Mouse (Mus musculus) midbrain, embryonic 16.5 days (tissue): Measurements from ENCODE around the gene Steap3. TPM values are rescaled to one million over a fixed set of nuclear protein-coding genes. Genes with fewer than 3 reads are reported as not detected.

ENCODE experiments used
- ATAC-seq: fragments of 200-750 bp; cut with Nextera tagmentation; 2 replicates; pipeline ENCODE4 v1.8.0; 2017; ENCODE audit warnings: moderate TSS enrichment
- H3K27ac ChIP-seq: fragments of 300-500 bp; sonication (generic); 2 replicates; pipeline ENCODE4 v1.5.1; 2014; ENCODE audit warnings: mild to moderate bottlenecking, low read length, mixed read lengths
- H3K27me3 ChIP-seq: fragments of 300-500 bp; sonication (generic); 2 replicates; pipeline ENCODE4 v1.6.1; 2014; ENCODE audit warnings: low read depth, low read length, mixed read lengths; ENCODE audit not compliant: control insufficient read depth, insufficient read depth
- H3K36me3 ChIP-seq: fragments of 300-500 bp; sonication (generic); 2 replicates; pipeline ENCODE4 v1.6.1; 2014; ENCODE audit warnings: mild to moderate bottlenecking, low read length, moderate library complexity, mixed read lengths; ENCODE audit not compliant: control insufficient read depth, insufficient read depth
- H3K4me1 ChIP-seq: fragments of 300-500 bp; sonication (generic); 2 replicates; pipeline ENCODE4 v1.6.1; 2014; ENCODE audit warnings: mild to moderate bottlenecking, low read length, mixed read lengths; ENCODE audit not compliant: control insufficient read depth, insufficient read depth
- H3K4me2 ChIP-seq: fragments of 300-500 bp; sonication (generic); 2 replicates; pipeline ENCODE4 v1.6.1; 2014; ENCODE audit warnings: mild to moderate bottlenecking, low read length, mixed read lengths
- H3K4me3 ChIP-seq: fragments of 300-500 bp; sonication (generic); 2 replicates; pipeline ENCODE4 v1.5.1; 2014; ENCODE audit warnings: low read depth, mild to moderate bottlenecking, low read length, moderate library complexity, mixed read lengths
- H3K9ac ChIP-seq: fragments of 300-500 bp; sonication (generic); 2 replicates; pipeline ENCODE4 v1.6.1; 2014; ENCODE audit warnings: low read depth, low read length, mixed read lengths
- H3K9me3 ChIP-seq: fragments of 300-500 bp; sonication (generic); replicated peaks from 2 replicates; pipeline ENCODE4 v1.6.1; 2014; ENCODE audit warnings: mild to moderate bottlenecking, low read length, mixed read lengths; ENCODE audit not compliant: control insufficient read depth, poor library complexity, severe bottlenecking
- WGBS: fragments of 180-500 bp; shearing (Covaris S2); extraction: QIAGEN DNeasy Blood & Tissue Kit; methylation state at CpG from one replicate; pipeline ENCODE4 v1.1.7; 2014; 5-methylcytosine and 5-hydroxymethylcytosine counted together
- polyA plus RNA-seq: library from polyadenylated mRNA; unstranded; fragments of >200 nt; fragmentation: Nextera tagmentation; extraction: Ambion mirVana; gene quantifications from 2 replicates; pipeline ENCODE4 v1.2.1, GENCODE M21; 2015

Gene Steap3
- polyA plus RNA-seq, 1 experiment from 2014 or later, result 3.7 TPM

DNA sequence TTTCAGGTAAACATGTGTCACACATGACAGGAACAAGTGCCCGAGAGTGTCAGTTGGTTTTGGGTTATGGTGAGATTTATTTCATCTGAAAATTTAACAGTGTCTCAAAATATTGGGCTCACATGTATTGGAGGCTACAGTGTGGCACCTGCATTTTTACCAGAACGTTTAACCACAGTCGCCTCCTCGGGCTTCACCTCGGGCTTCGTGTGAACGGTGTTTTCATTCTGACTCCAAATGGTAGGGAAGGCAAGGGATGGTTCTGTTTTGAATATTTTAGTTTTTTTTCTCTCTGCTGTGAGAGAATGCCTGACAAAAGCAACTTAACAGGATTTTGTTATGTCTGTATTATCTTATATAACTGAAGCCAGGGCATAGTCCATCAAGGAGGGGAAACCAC is 103.8 kb downstream of the Steap3 start:
- no peak for ATAC-seq
- H3K36me3 ChIP-seq, result no peaks in the 10 kb centered on the region
- H3K4me1 ChIP-seq, result no peaks in the 10 kb centered on the region
- H3K4me3 ChIP-seq, result no peak overlapping the region
- no peaks in the 10 kb centered on the region for H3K27me3 ChIP-seq
- no peak overlapping the region for H3K4me2 ChIP-seq
- no peak overlapping the region for H3K27ac ChIP-seq
- WGBS, result 88% methylated on average over 7 of the region's 7 CpGs
- no peaks in the 10 kb centered on the region for H3K9me3 ChIP-seq
- H3K9ac ChIP-seq, result no peak overlapping the region

DNA sequence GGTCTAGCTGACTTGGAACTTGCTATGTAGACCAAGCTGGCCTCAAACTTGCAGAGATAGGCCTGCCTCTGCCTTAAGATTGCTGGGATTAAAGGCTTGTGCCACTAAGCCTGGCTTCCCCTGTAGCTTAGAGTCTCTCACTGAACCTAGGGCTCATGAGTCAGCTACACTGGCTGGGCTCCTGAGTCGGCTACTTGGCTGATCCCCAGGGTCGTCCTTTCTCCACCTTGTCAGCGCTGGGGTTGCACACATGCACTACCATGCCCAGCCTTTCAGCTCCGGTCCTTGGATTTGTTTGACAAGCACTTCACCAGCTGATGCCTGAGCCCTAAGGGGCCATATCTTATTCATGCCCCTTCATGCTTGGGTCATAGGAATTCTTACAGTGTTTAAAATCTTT is 104.5 kb downstream of the Steap3 start:
- Histone ChIP-seq H3K27ac (no peak overlapping the region), H3K9me3 (no peaks in the 10 kb centered on the region), H3K4me1 (no peaks in the 10 kb centered on the region), H3K36me3 (no peaks in the 10 kb centered on the region), H3K4me3 (no peak overlapping the region), H3K9ac (no peak overlapping the region), H3K27me3 (no peaks in the 10 kb centered on the region), H3K4me2 (no peak overlapping the region)
- 64% methylated on average over 4 of the region's 4 CpGs for WGBS
- no peak for ATAC-seq

DNA sequence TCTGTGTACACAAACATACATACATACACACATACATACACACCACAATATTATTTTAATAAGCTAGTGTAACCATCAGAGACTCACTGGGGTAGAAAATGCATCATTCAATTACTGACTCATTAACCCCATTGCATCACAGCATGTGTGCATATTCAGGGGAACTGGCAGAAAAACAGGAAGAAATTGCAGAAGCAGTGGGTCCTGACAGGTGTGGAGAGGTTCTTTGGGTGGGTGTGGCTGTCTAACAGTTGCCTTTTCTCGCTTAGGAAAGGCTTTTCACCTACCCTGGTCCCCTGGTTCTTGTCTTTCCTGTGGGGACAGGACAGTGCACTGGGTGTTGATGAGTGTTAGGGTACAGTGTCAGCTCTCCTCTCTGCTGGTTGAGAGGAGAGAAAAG is 109.9 kb downstream of the Steap3 start:
- Histone ChIP-seq H3K36me3 (no peaks in the 10 kb centered on the region), H3K4me3 (no peak overlapping the region), H3K4me1 (no peaks in the 10 kb centered on the region), H3K9me3 (no peaks in the 10 kb centered on the region), H3K9ac (no peak overlapping the region), H3K4me2 (no peak overlapping the region), H3K27me3 (no peaks in the 10 kb centered on the region), H3K27ac (no peak overlapping the region)
- ATAC-seq, result no peak
- whole genome bisulfite sequencing, result 61% methylated on average over 1 of the region's 1 CpGs

DNA sequence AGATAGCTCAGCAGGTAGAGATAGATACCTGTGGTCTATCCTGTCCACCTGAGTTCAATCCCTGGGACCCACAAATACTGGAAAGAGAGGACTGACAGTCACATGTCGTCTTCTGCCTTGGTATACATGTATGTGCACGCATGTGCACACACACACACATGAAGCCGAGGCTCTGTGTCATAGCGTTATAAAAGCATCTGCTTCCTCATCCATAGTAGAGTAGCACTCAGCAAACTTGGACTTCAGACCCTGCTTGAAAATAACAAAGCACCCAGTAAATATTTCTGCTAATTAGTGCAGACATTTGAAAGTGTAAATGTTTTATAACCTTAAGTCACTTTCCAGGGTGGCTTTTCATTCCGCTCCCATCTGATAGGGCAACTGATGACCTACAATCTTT is 111.0 kb downstream of the Steap3 start:
- Histone ChIP-seq H3K4me1 (no peaks in the 10 kb centered on the region), H3K9me3 (no peaks in the 10 kb centered on the region), H3K4me3 (no peak overlapping the region), H3K27me3 (no peaks in the 10 kb centered on the region), H3K36me3 (no peaks in the 10 kb centered on the region), H3K4me2 (no peak overlapping the region), H3K27ac (no peak overlapping the region), H3K9ac (no peak overlapping the region)
- ATAC-seq, result no peak
- 93% methylated on average over 5 of the region's 5 CpGs for WGBS

DNA sequence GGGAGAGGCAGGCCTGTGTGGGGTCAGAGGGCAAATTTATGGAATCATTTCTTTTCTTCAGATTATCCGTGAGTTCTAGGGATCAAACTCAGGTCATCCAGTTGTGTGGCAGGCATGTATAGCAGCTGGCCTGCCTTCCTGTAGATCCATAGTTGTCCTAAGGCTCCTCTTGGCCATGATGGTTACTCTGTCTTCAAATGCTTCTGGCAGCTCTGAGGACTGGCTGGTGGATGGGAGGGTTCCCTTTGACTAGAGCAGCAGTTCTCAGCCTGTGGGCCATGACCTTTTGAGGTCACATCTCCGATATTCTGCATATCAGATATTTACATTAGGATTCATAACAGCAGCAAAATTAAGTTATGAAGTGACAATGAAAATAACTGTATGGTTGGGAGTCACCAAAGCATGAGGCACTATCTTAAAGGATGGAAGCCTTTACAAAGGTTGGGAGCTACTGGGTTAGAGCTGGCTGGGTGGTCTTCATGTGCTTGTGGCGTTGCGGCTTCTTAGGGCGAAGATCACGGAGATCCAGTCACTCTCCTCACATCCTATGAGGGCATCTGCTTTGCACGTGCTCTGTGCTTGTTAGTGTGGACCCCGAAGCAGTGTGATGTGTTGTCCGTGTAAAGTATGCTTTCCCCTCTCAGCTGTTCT is 113.9 kb downstream of the Steap3 start:
- Histone ChIP-seq H3K36me3 (no peaks in the 10 kb centered on the region), H3K9ac (no peak overlapping the region), H3K27me3 (no peaks in the 10 kb centered on the region), H3K27ac (no peak overlapping the region), H3K4me2 (no peak overlapping the region), H3K9me3 (no peaks in the 10 kb centered on the region), H3K4me3 (no peak overlapping the region), H3K4me1 (no peaks in the 10 kb centered on the region)
- WGBS, result 94% methylated on average over 9 of the region's 9 CpGs
- no peak for ATAC-seq

DNA sequence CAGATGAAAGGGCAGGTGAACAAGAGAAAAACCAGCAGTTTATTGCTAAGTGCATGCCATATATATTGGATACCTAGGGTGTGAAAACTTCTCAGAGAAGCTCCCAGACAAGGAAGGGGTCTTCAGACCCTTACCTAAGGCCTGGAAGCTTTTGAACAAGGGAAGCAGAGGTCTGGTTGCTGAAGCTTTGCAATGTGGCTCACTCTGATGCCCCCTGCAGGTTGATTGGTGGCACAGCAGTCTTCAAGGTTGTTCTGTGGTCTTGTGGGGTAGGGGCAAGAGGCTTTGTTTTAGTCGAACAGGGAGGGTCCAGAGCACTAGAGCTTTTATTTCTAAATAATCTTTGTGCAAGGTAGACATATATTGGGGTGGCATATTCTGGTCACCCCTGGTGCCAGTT is 117.2 kb downstream of the Steap3 start:
- 15% methylated on average over 1 of the region's 1 CpGs for WGBS
- H3K27me3 ChIP-seq, result no peaks in the 10 kb centered on the region
- no peaks in the 10 kb centered on the region for H3K9me3 ChIP-seq
- no peak overlapping the region for H3K9ac ChIP-seq
- H3K4me2 ChIP-seq, result no peak overlapping the region
- no peaks in the 10 kb centered on the region for H3K4me1 ChIP-seq
- no peaks in the 10 kb centered on the region for H3K36me3 ChIP-seq
- no peak for ATAC-seq
- no peak overlapping the region for H3K4me3 ChIP-seq
- H3K27ac ChIP-seq, result no peak overlapping the region

DNA sequence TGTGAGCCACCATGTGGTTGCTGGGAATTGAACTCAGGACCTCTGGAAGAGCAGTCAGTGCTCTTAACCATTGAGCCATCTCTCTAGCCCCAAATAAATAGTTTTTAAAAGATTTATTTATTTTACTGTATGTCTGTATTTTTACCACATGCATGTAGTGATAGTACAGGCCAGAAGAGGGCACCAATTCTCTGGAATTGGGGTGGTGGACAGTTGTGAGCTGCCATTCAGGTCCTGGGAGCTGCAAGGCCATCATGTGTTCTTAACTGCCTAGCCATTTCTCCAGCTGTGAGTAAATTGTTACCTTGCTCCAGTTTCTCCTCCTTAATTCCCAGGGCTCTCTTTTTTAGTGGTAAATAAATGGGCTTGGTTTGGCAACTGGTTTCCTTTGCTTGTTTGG is 118.3 kb downstream of the Steap3 start:
- Histone ChIP-seq H3K9me3 (no peaks in the 10 kb centered on the region), H3K27ac (no peak overlapping the region), H3K27me3 (no peaks in the 10 kb centered on the region), H3K4me2 (no peak overlapping the region), H3K4me3 (no peak overlapping the region), H3K4me1 (no peaks in the 10 kb centered on the region), H3K9ac (no peak overlapping the region), H3K36me3 (no peaks in the 10 kb centered on the region)
- no peak for ATAC-seq

DNA sequence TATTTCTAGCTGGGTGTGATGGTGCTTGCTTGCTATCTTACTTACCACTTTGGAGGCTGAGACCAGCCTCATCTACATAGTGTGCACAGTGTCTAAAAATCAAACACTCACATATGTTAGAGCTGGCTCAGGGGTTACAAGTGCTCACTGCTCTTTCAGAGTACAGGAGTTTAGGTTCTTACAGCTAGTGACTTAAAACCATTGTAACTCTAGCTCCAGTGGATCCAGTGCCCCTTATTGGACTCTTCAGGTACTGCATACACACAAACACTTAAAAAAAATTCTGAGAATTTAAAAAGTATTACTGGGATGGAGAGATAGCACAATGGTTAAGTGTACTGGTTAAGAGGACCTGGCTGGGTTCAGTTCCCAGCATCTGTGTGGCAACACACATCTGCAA is 125.5 kb downstream of the Steap3 start:
- H3K4me1 ChIP-seq, result no peaks in the 10 kb centered on the region
- no peak overlapping the region for H3K9ac ChIP-seq
- no peak overlapping the region for H3K4me2 ChIP-seq
- no peak overlapping the region for H3K27ac ChIP-seq
- ATAC-seq, result peak; percentile 23; the same call in 1 of the 2 replicates
- no peaks in the 10 kb centered on the region for H3K27me3 ChIP-seq
- H3K9me3 ChIP-seq, result no peaks in the 10 kb centered on the region
- no peak overlapping the region for H3K4me3 ChIP-seq
- no peaks in the 10 kb centered on the region for H3K36me3 ChIP-seq

DNA sequence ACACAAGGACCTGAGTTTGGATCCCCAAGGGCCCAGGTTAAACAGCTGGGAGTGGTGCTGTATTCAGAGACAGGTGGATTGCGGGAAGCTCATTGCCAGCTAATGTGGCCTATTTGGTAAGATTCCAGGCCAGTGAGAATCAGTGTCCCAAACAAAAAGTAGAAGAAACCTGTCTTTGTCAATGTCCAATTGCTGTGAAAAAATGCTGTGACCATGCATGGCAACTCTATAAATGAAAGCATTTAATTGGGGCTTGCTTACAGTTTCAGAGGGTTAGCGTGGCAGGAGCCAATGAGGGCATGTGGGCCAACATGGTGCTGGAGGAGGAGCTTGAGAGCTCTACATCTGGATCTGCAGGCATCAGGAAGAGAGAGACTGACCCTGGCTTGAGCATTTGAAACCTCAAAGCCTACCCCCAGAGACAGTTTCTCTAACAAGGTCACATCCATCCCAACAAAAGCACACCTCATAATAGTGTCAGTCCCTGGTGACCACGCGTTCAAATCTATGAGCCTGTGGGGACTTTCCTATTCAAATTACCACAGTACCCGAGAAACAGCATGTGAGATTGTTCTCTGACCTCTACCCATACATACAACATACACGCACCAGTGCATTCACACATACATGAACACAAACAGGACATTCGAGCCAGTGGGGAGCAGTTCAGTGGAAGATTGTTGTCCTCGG is 126.8 kb downstream of the Steap3 start:
- ATAC-seq, result no peak
- 83% methylated on average over 8 of the region's 8 CpGs for WGBS

More for the DNA sequence above, 126.8 kb downstream of the Steap3 start:
- H3K4me1 ChIP-seq, result no peaks in the 10 kb centered on the region
- H3K4me2 ChIP-seq, result no peak overlapping the region
- H3K4me3 ChIP-seq, result no peak overlapping the region
- no peak overlapping the region for H3K27ac ChIP-seq
- H3K36me3 ChIP-seq, result no peaks in the 10 kb centered on the region
- no peaks in the 10 kb centered on the region for H3K9me3 ChIP-seq
- no peak overlapping the region for H3K9ac ChIP-seq
- H3K27me3 ChIP-seq, result no peaks in the 10 kb centered on the region
